Mouse (Mus musculus) ES-E14 (cell line): ENCODE measurements around the gene Zfp652.

Experiments
- CHD2 ChIP-seq: IDR thresholded peaks from 2 replicates; pipeline ENCODE4 v1.6.1; 2014; ENCODE audit warnings: mild to moderate bottlenecking, low read depth, low read length, inconsistent platforms
- HCFC1 ChIP-seq: IDR thresholded peaks from 2 replicates; pipeline ENCODE4 v1.6.1; 2012; ENCODE audit warnings: low read length, inconsistent platforms, borderline replicate concordance; ENCODE audit not compliant: insufficient read depth
- MAFK ChIP-seq: IDR thresholded peaks from 2 replicates; pipeline ENCODE4 v1.6.1; 2014; ENCODE audit warnings: mild to moderate bottlenecking, low read depth, low read length, inconsistent platforms; ENCODE audit not compliant: insufficient read depth
- ZC3H11A ChIP-seq: IDR thresholded peaks from 2 replicates; pipeline ENCODE4 v1.6.1; 2012; ENCODE audit warnings: low read depth, mild to moderate bottlenecking, inconsistent platforms, low read length, borderline replicate concordance
- ZNF384 ChIP-seq: IDR thresholded peaks from 2 replicates; pipeline ENCODE4 v1.6.1; 2012; ENCODE audit warnings: low read depth, low read length, inconsistent platforms

- TF ChIP-seq CHD2 = no peak
- no peak for TF ChIP-seq MAFK
- TF ChIP-seq HCFC1 = no peak
- no peak for TF ChIP-seq ZNF384
- TF ChIP-seq ZC3H11A = no peak
Measured at GRCm38 (mm10) chr11:95822437-95822836, 110.0 kb downstream of the Zfp652 start.
